Mouse (Mus musculus): Measurements from ENCODE around the gene Inhbc. TPM values are rescaled to one million over a fixed set of nuclear protein-coding genes. Genes with fewer than 3 reads are reported as not detected.

Inhbc gene
- polyA plus RNA-seq, 1 experiment from 2014 or later: not detected

DNA sequence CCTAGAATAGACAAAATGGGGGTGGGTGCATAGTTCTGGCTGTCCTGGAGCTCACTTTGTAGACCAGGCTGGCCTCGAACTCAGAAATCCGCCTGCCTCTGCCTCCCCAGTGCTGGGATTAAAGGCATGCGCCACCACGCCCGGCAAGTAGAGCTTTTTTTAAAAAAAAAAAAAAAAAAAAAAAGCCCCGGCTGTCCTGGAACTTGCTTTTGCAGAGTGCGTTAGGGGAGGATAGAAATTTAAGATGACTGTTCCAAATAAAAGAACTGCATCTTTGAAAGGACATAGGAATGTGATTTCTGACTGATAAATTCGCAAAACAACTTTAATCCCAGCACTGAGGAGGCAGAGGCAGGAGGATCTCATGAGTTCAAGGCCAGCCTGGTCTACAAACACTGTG, 9.4 kb upstream of the Inhbc start:
- ATAC-seq (ENCODE audit: low FRiP score): no peak
- Histone ChIP-seq H3K4me2 (replicated peaks) (peak overlapping the region; percentile 61), H3K9me3 (replicated peaks) (no peaks in the 10 kb centered on the region), H3K9ac (no peak overlapping the region), H3K27me3 (no peaks in the 10 kb centered on the region), H3K4me1 (peaks cover 9% of the 10 kb centered on the region), H3K36me3 (no peaks in the 10 kb centered on the region), H3K27ac (peak overlapping the region; percentile 95), H3K4me3 (peak overlapping the region; percentile 68)
- WGBS: 85% methylated on average over 8 of the region's 8 CpGs

DNA sequence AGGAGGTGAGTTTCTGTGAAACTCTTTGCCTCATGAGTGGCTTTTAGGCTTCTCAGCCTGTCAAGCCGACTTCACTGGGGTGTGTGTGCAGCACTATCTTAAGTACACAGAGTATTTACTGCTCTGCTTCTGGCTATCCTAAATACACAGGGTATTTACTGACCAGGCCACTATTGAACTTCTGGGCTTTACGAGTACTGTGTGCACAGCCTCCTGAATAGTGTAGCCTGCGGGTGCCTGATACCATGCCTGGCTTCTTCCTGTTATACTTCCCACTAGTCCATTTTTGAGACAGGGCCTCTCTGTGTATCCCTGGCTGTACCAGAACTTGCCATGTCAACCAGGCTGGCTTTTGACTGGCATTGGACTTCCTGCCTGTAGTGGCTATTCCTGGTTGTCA, 7.5 kb upstream of the Inhbc start:
- Histone ChIP-seq H3K27me3 (no peaks in the 10 kb centered on the region), H3K4me3 (no peak overlapping the region), H3K4me1 (peaks cover 9% of the 10 kb centered on the region), H3K36me3 (no peaks in the 10 kb centered on the region), H3K9me3 (replicated peaks) (no peaks in the 10 kb centered on the region), H3K9ac (no peak overlapping the region), H3K4me2 (replicated peaks) (no peak overlapping the region), H3K27ac (no peak overlapping the region)
- ATAC-seq (ENCODE audit: low FRiP score): no peak
- WGBS: 74% methylated on average over 3 of the region's 3 CpGs

DNA sequence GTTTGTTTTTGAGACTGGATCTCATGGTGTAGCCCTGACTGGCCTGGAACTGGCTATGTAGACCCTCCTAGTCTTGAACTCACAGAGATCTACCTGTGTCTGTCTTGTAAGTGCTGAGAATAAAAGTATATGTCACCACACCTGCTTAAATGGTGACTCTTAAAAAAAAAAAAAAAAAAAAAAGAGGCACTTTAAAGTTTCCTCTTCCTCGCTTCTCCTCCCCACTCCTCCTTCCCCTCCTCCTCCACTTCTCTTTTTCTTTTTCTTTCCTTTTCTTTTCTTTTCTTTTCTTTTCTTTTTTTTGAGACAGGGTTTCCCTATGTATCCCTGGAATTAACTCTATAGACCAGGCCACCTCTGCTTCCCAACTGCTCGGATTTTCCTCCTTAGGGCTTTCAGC, 792 bp upstream of the Inhbc start:
- Histone ChIP-seq H3K4me3 (no peak overlapping the region), H3K4me1 (no peaks in the 10 kb centered on the region), H3K36me3 (no peaks in the 10 kb centered on the region), H3K4me2 (replicated peaks) (no peak overlapping the region), H3K27ac (no peak overlapping the region), H3K9ac (no peak overlapping the region), H3K27me3 (no peaks in the 10 kb centered on the region), H3K9me3 (replicated peaks) (no peaks in the 10 kb centered on the region)
- no peak for ATAC-seq (ENCODE audit: low FRiP score)
- WGBS: 51% methylated on average over 2 of the region's 2 CpGs

DNA sequence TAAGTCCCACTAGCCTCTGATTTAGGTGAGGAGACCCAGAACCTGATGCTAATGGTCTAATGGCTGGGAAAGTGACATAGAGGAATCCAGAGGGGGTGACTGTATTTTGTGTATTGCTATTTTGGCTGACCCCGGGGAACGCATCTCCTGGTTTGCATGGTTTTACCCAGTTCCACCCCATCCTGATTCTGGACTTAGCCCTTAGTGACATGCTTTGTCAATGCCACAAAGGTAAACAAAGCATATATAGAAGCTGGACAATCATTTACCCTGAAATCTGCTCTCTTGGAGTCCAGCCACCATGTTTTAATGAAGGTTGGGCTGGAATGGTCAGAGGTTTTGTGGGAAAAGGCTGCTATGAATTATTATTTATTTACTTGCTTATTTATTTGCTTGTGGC, 2.0 kb downstream of the Inhbc start:
- 72% methylated on average over 2 of the region's 2 CpGs for WGBS
- no peaks in the 10 kb centered on the region for H3K9me3 ChIP-seq (replicated peaks)
- no peak overlapping the region for H3K4me2 ChIP-seq (replicated peaks)
- H3K4me1 ChIP-seq: no peaks in the 10 kb centered on the region
- no peak overlapping the region for H3K9ac ChIP-seq
- H3K36me3 ChIP-seq: no peaks in the 10 kb centered on the region
- H3K4me3 ChIP-seq: no peak overlapping the region
- ATAC-seq (ENCODE audit: low FRiP score): no peak
- no peaks in the 10 kb centered on the region for H3K27me3 ChIP-seq
- H3K27ac ChIP-seq: no peak overlapping the region

DNA sequence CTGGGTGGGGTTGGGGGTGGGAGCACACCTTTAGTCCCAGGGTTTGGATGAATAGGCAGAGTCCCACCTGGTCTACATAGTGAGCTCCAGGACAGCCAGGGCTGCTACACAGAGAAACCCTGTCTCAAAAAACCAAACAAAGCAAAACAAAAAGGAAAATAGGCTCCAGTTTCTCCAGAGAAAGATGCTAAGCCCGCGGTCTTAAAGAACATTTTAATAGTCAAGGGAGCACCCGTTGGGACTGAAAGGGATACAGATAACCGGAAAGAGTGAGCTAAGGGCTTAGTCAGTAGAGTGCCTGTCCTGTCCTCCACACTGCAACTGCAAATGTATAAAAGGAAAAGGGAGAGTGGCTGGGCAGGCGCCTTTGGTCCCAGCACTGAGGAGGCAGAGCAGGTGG, 3.1 kb downstream of the Inhbc start:
- H3K4me3 ChIP-seq: no peak overlapping the region
- no peak overlapping the region for H3K27ac ChIP-seq
- 75% methylated on average over 5 of the region's 5 CpGs for WGBS
- no peaks in the 10 kb centered on the region for H3K9me3 ChIP-seq (replicated peaks)
- H3K4me1 ChIP-seq: no peaks in the 10 kb centered on the region
- no peak overlapping the region for H3K4me2 ChIP-seq (replicated peaks)
- no peaks in the 10 kb centered on the region for H3K27me3 ChIP-seq
- no peaks in the 10 kb centered on the region for H3K36me3 ChIP-seq
- no peak for ATAC-seq (ENCODE audit: low FRiP score)
- H3K9ac ChIP-seq: no peak overlapping the region

DNA sequence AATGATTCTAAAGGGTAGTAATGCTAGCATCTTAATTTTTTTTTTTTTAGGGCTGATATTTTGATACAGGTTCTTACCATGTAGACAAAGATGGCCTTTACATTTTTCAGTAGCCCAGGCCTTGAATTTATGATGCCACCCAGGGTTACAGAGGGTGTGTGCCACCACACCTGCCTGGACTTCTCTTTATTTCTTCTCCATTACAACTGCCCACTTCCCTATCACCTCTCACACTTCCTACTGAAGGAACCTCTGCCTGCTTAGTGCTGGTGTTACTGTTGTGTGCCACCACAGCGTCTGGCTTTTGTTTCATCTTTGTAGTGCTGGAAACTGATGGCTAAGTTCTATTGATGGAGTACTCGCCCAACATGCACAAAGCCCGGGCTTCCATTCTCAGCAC, 9.5 kb downstream of the Inhbc start:
- no peak overlapping the region for H3K4me2 ChIP-seq (replicated peaks)
- no peak overlapping the region for H3K9ac ChIP-seq
- ATAC-seq (ENCODE audit: low FRiP score): no peak
- no peak overlapping the region for H3K4me3 ChIP-seq
- WGBS: 83% methylated on average over 3 of the region's 3 CpGs
- no peaks in the 10 kb centered on the region for H3K27me3 ChIP-seq
- H3K4me1 ChIP-seq: no peaks in the 10 kb centered on the region
- no peaks in the 10 kb centered on the region for H3K9me3 ChIP-seq (replicated peaks)
- H3K36me3 ChIP-seq: no peaks in the 10 kb centered on the region
- no peak overlapping the region for H3K27ac ChIP-seq

DNA sequence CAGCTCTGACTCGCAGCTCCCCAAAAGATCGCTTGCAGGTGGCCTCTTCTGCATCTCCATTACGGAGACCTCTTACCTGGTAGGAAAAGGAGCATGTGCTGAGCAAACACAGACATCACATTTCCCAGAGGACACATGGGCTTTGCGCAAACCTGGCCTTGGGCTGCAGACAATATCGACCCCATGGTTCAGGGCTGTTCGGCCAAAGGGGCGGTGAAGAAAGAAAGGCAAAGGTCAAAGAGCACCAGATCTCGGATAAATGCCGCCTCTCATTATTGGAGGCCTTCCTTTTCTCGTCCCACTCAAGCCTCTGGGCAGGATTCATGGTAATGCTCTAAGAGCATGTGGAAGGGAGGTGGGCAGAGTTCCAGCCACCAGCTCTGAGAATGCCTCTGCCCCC, 14.9 kb downstream of the Inhbc start:
- 42% methylated on average over 10 of the region's 10 CpGs for WGBS
- Histone ChIP-seq H3K4me2 (replicated peaks) (no peak overlapping the region), H3K27ac (no peak overlapping the region), H3K27me3 (peaks cover 5% of the 10 kb centered on the region; the same call in 1 of the 2 replicates), H3K9me3 (replicated peaks) (no peaks in the 10 kb centered on the region), H3K36me3 (no peaks in the 10 kb centered on the region), H3K4me1 (peaks cover 5% of the 10 kb centered on the region; the same call in 1 of the 2 replicates), H3K4me3 (no peak overlapping the region), H3K9ac (no peak overlapping the region)
- no peak for ATAC-seq (ENCODE audit: low FRiP score)

DNA sequence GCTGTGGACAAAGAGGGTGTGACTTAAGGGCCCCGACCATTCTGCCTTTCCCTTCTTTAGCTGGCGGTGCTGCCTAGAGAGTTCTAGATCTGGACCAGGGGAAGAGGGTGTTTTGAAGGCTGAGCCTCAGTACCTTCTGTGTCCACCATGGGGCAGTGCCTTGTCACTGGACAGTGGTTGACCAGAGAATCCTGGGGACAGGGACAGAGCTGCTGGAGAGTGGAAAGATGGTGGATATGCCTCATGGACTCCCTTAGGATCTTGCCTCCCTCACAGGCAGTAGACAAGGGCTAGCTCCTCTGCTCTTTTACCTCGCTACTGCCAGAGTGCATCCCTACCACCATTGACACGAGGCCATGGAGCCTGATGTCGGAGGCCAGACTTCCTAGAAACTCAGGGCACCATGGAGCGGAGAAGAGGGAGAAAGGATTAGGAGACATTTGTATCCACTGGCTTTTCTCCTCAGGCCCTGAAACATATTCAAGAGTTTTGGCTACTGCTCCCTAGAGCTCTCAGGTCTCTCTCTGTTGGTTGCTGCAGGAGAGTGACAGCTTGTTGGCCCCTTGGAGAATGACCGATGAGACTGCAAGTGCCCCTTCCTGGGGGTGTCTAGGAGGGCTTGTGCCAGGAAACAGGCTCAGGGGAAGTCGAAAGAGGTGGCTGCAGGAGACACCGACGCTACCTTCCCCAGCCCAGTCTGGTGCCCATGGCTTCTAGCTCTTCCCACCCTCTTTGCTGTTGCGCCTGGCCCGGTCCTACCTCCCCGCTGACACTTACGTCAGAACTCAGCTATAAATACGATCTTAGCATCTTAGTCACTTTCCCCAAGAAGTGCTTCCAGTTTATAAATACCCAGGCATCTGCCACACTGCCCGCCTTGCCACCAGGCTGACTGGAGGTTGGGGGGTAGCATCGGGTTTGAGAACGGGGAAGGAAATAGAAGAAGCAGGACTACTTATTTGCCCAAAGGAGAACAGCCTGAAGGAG, 16.0 kb downstream of the Inhbc start, which contains the start of gene Inhbe:
Gene Inhbe (minus strand): TSS at position 503 of the 987 bp plus-strand sequence.
- H3K27me3 ChIP-seq: peaks cover 8% of the 10 kb centered on the region; the same call in 1 of the 2 replicates
- H3K36me3 ChIP-seq: no peaks in the 10 kb centered on the region
- no peak within 1 kb of the TSS for H3K27ac ChIP-seq
- 88% methylated on average over 18 of the region's 18 CpGs for WGBS
- no peaks in the 10 kb centered on the region for H3K9me3 ChIP-seq (replicated peaks)
- no peak within 1 kb of the TSS for H3K9ac ChIP-seq
- no peak for ATAC-seq (ENCODE audit: low FRiP score)
- peaks cover 5% of the 10 kb centered on the region; the same call in 1 of the 2 replicates for H3K4me1 ChIP-seq
- no peak within 1 kb of the TSS for H3K4me2 ChIP-seq (replicated peaks)
- no peak within 1 kb of the TSS for H3K4me3 ChIP-seq

DNA sequence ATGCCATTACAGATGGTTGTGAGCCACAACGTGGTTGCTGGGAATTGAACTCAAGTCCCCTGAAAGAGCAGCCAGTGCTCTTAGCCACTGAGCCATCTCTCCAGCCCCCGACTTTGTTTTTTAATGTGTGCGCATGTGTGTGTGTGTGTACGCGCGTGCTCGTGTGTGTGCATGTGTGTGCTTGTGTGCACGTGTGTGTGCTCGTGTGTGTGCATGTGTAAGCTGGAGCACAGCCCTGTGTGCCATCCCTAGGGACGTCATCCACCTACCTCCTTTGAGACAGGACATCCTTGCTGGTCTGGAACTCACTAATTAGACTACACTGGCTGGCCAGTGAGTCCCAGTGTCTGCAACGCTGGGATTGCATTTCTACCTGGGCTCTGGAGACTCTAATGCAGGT, 17.5 kb downstream of the Inhbc start:
- H3K4me3 ChIP-seq: no peak overlapping the region
- no peaks in the 10 kb centered on the region for H3K9me3 ChIP-seq (replicated peaks)
- no peak overlapping the region for H3K4me2 ChIP-seq (replicated peaks)
- peaks cover 5% of the 10 kb centered on the region; the same call in 1 of the 2 replicates for H3K4me1 ChIP-seq
- 90% methylated on average over 11 of the region's 11 CpGs for WGBS
- no peak overlapping the region for H3K27ac ChIP-seq
- H3K9ac ChIP-seq: no peak overlapping the region
- H3K36me3 ChIP-seq: no peaks in the 10 kb centered on the region
- ATAC-seq (ENCODE audit: low FRiP score): no peak
- H3K27me3 ChIP-seq: peaks cover 8% of the 10 kb centered on the region; the same call in 1 of the 2 replicates

DNA sequence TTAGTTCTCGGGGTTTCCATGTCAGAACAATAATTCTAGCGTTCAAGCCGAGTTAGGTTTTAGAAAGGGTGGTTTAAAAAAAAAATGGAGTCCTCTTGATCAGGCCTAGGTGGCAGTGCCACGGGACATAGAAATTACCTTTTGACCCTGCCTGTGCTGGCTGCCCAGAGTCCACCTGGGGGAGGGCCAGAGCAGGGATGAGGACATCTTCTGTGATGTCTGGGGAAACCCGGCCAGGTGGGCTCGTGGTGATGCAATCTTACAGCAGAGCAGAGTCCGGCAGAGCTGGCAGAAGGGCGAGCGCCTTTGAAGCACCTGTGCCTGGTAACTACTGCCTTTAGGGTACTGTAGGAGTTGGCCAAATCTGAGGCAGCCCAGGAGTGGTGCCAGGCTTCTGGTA, 18.0 kb downstream of the Inhbc start:
- H3K4me2 ChIP-seq (replicated peaks): no peak overlapping the region
- no peaks in the 10 kb centered on the region for H3K36me3 ChIP-seq
- ATAC-seq (ENCODE audit: low FRiP score): no peak
- no peak overlapping the region for H3K9ac ChIP-seq
- peaks cover 5% of the 10 kb centered on the region; the same call in 1 of the 2 replicates for H3K4me1 ChIP-seq
- H3K27ac ChIP-seq: no peak overlapping the region
- peaks cover 8% of the 10 kb centered on the region; the same call in 1 of the 2 replicates for H3K27me3 ChIP-seq
- 87% methylated on average over 9 of the region's 9 CpGs for WGBS
- no peak overlapping the region for H3K4me3 ChIP-seq
- H3K9me3 ChIP-seq (replicated peaks): no peaks in the 10 kb centered on the region

DNA sequence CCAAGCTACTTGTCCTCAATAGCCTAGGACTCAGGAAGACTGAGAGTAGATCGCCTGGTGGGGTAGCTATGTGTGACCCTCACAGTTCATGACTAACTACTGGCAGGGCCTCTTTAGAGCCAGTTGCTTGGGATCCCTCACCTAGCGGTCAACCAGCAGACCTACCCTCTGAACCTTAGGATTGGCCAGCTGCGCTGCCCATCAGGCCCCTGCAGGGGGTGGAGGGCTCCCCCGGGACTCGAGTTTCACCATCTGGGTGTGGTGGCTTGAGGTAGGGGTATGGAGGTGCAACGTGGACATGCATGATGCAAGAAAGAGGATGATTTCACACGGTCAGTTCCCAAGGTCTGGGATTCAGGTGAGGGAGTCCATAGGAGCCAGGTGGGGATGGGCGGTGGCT, 18.5 kb downstream of the Inhbc start:
- H3K4me2 ChIP-seq (replicated peaks): no peak overlapping the region
- H3K4me3 ChIP-seq: no peak overlapping the region
- H3K9me3 ChIP-seq (replicated peaks): no peaks in the 10 kb centered on the region
- no peaks in the 10 kb centered on the region for H3K36me3 ChIP-seq
- peaks cover 8% of the 10 kb centered on the region; the same call in 1 of the 2 replicates for H3K27me3 ChIP-seq
- 66% methylated on average over 8 of the region's 8 CpGs for WGBS
- peaks cover 5% of the 10 kb centered on the region; the same call in 1 of the 2 replicates for H3K4me1 ChIP-seq
- no peak overlapping the region for H3K27ac ChIP-seq
- H3K9ac ChIP-seq: no peak overlapping the region
- no peak for ATAC-seq (ENCODE audit: low FRiP score)

DNA sequence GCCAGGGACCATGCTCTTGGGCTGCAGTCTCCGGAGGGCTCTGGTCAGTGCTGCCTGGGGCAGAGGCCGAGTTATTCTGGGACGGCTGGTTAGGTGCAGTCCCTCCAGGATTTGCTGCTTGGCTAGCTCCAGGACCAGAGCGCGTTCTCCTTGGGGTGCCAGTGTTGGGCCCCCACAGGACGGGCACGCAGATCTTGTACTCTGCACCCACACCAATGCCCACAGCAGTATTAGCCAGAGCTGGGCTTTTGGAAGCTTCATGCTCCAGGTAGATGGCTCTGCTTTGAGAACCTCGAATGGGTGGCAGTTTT, 19.0 kb downstream of the Inhbc start:
- 81% methylated on average over 8 of the region's 8 CpGs for WGBS
- Histone ChIP-seq H3K9me3 (replicated peaks) (no peaks in the 10 kb centered on the region), H3K36me3 (no peaks in the 10 kb centered on the region), H3K4me1 (peaks cover 5% of the 10 kb centered on the region; the same call in 1 of the 2 replicates), H3K27me3 (peaks cover 8% of the 10 kb centered on the region; the same call in 1 of the 2 replicates), H3K9ac (0 out of 2 replicates have a peak overlapping the region, but pooled peaks have one; percentile 18), H3K4me2 (replicated peaks) (peak overlapping the region; percentile 46), H3K27ac (no peak overlapping the region), H3K4me3 (0 out of 2 replicates have a peak overlapping the region, but pooled peaks have one; percentile 9)
- ATAC-seq (ENCODE audit: low FRiP score): no peak

Data from hindbrain, embryonic 12.5 days (tissue).